Mouse (Mus musculus): ENCODE results near the gene Jmjd4. TPM values are rescaled to one million over a fixed set of nuclear protein-coding genes. Genes with fewer than 3 reads are reported as not detected.

Gene Jmjd4
- total and polyA plus RNA-seq, 3 experiments, result 9.6 to 15.7 (median 10.2) TPM

DNA sequence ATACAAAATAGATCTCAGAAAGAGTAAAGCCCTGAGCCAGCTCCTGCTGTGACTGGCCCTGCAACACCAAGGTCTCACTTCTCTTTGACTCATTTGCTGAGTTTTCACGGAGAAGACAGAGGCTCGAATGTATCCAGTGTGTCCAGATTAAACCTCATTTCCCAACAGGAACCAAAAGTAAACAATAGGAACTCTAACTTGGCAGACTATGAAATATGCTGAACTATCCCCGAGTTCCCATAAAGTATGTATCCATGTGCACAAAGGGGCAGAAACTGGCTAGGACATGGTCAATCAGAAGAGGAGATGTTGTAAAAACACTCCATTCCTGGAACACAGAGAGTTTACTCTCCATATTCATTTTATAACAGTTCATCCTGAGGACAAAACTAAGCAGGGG, 17.6 kb upstream of the Jmjd4 start:
- no peak for DNase-seq (ENCODE audit: extremely low read depth)
- H3K4me1 ChIP-seq (ENCODE audit: control insufficient read depth in 1 of 2, insufficient read depth in 2 of 2), result 0 out of 4 replicates have a peak, but pooled peaks cover 0 to 3% of the 10 kb centered on the region in 2 experiments
- in situ Hi-C loops (cut with MboI; ENCODE audit: low pct_ligation_motif_present, low pct_unique_long_range_greater_than_20kb, low sequenced_read_pairs), result no loop called here
- H3K9me3 ChIP-seq (replicated peaks; ENCODE audit: low read length), result peaks cover 8% of the 10 kb centered on the region
- dilution Hi-C loops (cut with MboI; ENCODE audit: extremely low pct_ligation_motif_present, extremely low pct_unique_long_range_greater_than_20kb, low sequenced_read_pairs), result no loop called here
- H3K79me2 ChIP-seq (replicated peaks; ENCODE audit: control insufficient read depth, extremely low read depth, insufficient read depth, poor library complexity, severe bottlenecking), result no peaks in the 10 kb centered on the region; the same call in 1 of the 2 replicates
- H3K4me3 ChIP-seq (replicated peaks in 1 of 3; ENCODE audit: low read depth in 2 of 3, low read length in 2 of 3, poor library complexity in 1 of 3), result no peak overlapping the region
- no peaks in the 10 kb centered on the region for H3K27me3 ChIP-seq (replicated peaks)
- H3K4me2 ChIP-seq (ENCODE audit: insufficient read depth, low read depth, poor library complexity, severe bottlenecking), result no peak overlapping the region
- H3K9ac ChIP-seq (ENCODE audit: insufficient read depth, low read depth), result no peak overlapping the region
- H3K36me3 ChIP-seq (replicated peaks in 1 of 2; ENCODE audit: control insufficient read depth in 1 of 2, insufficient read depth in 1 of 2, low read length in 1 of 2), result peaks cover 48 to 76% of the 10 kb centered on the region in 2 experiments
- TF ChIP-seq IRF4 (IDR thresholded peaks at IDR 0.05; ENCODE audit: low read depth, low read length), result no peak
- TF ChIP-seq MAZ (IDR thresholded peaks at IDR 0.05; ENCODE audit: low read depth, low read length), result no peak
- no peak for TF ChIP-seq MEF2A (IDR thresholded peaks at IDR 0.05; ENCODE audit: borderline replicate concordance, low read depth, low read length)
- no peak for TF ChIP-seq ZMIZ1 (IDR thresholded peaks at IDR 0.05; ENCODE audit: low read depth, low read length)
- no peak for TF ChIP-seq POLR2AphosphoS2 (IDR thresholded peaks at IDR 0.05; ENCODE audit: low read depth, low read length)
- TF ChIP-seq MXI1 (IDR thresholded peaks at IDR 0.05; ENCODE audit: low read depth, low read length), result no peak
- no peak for TF ChIP-seq USF1 (IDR thresholded peaks at IDR 0.05; ENCODE audit: low read depth, low read length)
- no peak for TF ChIP-seq ZC3H11A (IDR thresholded peaks at IDR 0.05; ENCODE audit: low read depth, low read length)
- TF ChIP-seq NRF1 (IDR thresholded peaks at IDR 0.05; ENCODE audit: low read depth, low read length), result no peak
- no peak for TF ChIP-seq MAX (IDR thresholded peaks at IDR 0.05; ENCODE audit: low read length)
- TF ChIP-seq TBP (conservative IDR thresholded peaks at IDR 0.05; ENCODE audit: low read depth, low read length), result no peak
- no peak for TF ChIP-seq TCF12 (IDR thresholded peaks at IDR 0.05; ENCODE audit: low read depth, low read length)
- no peak for TF ChIP-seq BHLHE40 (IDR thresholded peaks at IDR 0.05; ENCODE audit: low read depth, low read length)
- no peak for TF ChIP-seq ETS1 (conservative IDR thresholded peaks at IDR 0.05; ENCODE audit: low read depth, low read length)
- TF ChIP-seq HCFC1 (IDR thresholded peaks at IDR 0.05; ENCODE audit: low read depth, low read length), result no peak
- TF ChIP-seq SIN3A (IDR thresholded peaks at IDR 0.05; ENCODE audit: low read length), result no peak
- H3K27ac ChIP-seq (ENCODE audit: insufficient read depth, low read depth), result no peak overlapping the region

- H3K79me2 ChIP-seq (replicated peaks; ENCODE audit: control insufficient read depth, extremely low read depth, insufficient read depth, poor library complexity, severe bottlenecking), result no peaks in the 10 kb centered on the region; the same call in 1 of the 2 replicates
- no peak overlapping the region for H3K9ac ChIP-seq (ENCODE audit: insufficient read depth, low read depth)
- H3K27me3 ChIP-seq (replicated peaks), result no peaks in the 10 kb centered on the region
- H3K4me3 ChIP-seq (replicated peaks in 1 of 3; ENCODE audit: low read depth in 2 of 3, low read length in 2 of 3, poor library complexity in 1 of 3), result no peak overlapping the region
- in situ Hi-C loops (cut with MboI; ENCODE audit: low pct_ligation_motif_present, low pct_unique_long_range_greater_than_20kb, low sequenced_read_pairs), result loop anchor here (5.0 kb wide), 1 partner anchor 44 kb away; no protein-coding TSS in a partner anchor
- no peak overlapping the region for H3K27ac ChIP-seq (ENCODE audit: insufficient read depth, low read depth)
- peaks cover 15% of the 10 kb centered on the region for H3K9me3 ChIP-seq (replicated peaks; ENCODE audit: low read length)
- dilution Hi-C loops (cut with MboI; ENCODE audit: extremely low pct_ligation_motif_present, extremely low pct_unique_long_range_greater_than_20kb, low sequenced_read_pairs), result no loop called here
- no peak overlapping the region for H3K4me2 ChIP-seq (ENCODE audit: insufficient read depth, low read depth, poor library complexity, severe bottlenecking)
- no peak for TF ChIP-seq USF1 (IDR thresholded peaks at IDR 0.05; ENCODE audit: low read depth, low read length)
- no peak for TF ChIP-seq SMC3 (IDR thresholded peaks at IDR 0.05; ENCODE audit: low read depth, low read length)
- no peak for TF ChIP-seq BHLHE40 (IDR thresholded peaks at IDR 0.05; ENCODE audit: low read depth, low read length)
- no peak for TF ChIP-seq ETS1 (conservative IDR thresholded peaks at IDR 0.05; ENCODE audit: low read depth, low read length)
- H3K36me3 ChIP-seq (replicated peaks in 1 of 2; ENCODE audit: control insufficient read depth in 1 of 2, insufficient read depth in 1 of 2, low read length in 1 of 2), result peaks cover 43 to 66% of the 10 kb centered on the region in 2 experiments
- no peak for DNase-seq (ENCODE audit: extremely low read depth)
- H3K4me1 ChIP-seq (ENCODE audit: control insufficient read depth in 1 of 2, insufficient read depth in 2 of 2), result no peaks in the 10 kb centered on the region
These were observed 11.9 kb upstream of the Jmjd4 start for GRCm38 (mm10) chr11:59437954-59438353.

All from CH12.LX (cell line).